Mouse (Mus musculus) central nervous system, embryonic 14 days (tissue): ENCODE data around the gene Rpl37. TPM values are rescaled to one million over a fixed set of nuclear protein-coding genes. Genes with fewer than 3 reads are reported as not detected.

Experiments used
- polyA plus RNA-seq: library from polyadenylated mRNA; depleted of rRNA; stranded (reverse); fragments of >200 nt; gene quantifications from 2 replicates; pipeline ENCODE4 v1.2.3, GENCODE M21; 2012; rRNA removed

Gene Rpl37
- 1,467 and 1,687 TPM in 2 replicates for polyA plus RNA-seq

DNA sequence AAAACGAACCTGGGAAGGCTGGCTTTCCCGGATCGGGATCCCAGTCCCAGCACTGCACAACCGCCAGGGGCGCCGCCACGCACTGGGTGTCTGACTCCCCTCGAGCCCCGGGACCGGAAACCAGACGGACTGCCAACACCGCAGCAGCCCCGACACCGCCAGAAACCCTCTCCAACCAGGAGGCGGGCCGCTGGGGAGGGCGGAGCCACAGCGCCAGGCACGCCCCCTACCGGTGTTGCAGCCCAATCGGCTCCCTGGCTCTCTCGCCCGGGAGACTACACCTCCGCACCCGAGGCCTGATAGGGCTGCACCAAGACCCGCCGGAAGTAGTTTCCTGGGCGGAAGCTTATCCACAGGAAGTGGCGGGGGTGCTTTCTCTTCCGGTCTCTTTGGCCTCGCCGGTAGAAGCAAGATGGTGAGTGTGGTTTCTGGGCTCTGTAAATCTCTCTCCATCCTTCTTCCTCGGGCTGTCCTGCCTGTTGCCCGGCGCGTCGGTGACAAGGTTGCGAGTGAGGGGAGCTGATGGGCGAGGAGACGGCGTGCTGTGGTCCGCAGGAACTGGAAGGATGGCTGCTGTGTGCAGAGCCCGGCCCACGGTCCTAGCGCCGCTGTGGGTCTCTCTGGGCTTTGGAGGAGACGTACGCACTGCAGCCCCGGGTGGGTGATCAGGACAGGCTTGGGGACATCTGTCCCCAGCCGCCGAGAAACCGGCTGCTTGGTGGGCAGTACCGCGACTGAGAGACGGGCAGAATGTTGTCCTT lies at the start of gene Rpl37:
Gene Rpl37, plus strand, starts transcription at position 376 of the 761 bp plus-strand sequence.

DNA sequence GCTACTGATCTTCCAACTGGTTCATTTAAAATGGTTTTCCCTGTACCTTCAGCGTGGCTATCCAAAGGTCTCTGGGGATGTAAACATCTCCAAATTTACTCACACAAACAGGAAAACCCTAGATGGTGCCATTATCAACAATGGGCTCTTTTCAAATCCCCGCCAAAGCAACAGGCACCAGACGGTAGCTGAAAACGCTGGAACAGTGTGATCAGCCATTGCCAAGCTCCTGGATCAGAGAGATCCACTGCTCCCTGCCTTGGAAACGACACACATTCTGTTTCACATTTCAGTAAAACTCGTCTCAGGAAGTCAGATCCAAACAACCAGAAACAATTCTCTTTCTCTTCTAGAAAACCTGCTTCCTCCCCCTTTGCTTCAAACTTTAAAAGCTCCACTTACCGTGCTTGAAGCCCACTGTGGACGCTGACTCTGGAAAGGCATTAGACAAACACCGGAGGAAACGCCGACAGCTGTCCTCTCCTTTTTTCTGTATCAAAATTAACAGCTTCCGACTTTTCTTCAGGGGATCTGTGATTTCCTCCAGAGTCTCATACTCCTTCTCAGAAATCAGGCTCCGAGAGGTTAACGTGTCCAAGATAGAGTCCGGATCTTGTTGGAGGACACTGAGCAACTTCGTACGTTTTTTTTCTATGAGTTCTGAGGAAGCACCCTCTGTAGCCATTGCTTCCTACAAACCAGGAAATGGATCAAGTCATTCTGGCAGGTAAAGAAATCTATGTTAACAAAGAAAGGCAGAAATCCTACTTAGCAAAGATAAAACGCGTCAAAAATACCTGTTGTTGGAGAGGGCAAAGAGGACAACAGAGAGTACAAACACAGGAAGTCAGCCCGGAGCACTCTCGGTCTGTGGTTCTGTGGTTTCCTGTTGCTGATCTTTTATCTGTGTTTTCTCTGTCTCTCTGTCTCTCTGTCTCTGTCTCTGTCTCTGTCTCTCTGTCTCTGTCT lies 8.5 kb upstream of the Rpl37 start, which contains the start of gene Card6:
Gene Card6, minus strand, starts transcription at position 854 of the 969 bp plus-strand sequence.

DNA sequence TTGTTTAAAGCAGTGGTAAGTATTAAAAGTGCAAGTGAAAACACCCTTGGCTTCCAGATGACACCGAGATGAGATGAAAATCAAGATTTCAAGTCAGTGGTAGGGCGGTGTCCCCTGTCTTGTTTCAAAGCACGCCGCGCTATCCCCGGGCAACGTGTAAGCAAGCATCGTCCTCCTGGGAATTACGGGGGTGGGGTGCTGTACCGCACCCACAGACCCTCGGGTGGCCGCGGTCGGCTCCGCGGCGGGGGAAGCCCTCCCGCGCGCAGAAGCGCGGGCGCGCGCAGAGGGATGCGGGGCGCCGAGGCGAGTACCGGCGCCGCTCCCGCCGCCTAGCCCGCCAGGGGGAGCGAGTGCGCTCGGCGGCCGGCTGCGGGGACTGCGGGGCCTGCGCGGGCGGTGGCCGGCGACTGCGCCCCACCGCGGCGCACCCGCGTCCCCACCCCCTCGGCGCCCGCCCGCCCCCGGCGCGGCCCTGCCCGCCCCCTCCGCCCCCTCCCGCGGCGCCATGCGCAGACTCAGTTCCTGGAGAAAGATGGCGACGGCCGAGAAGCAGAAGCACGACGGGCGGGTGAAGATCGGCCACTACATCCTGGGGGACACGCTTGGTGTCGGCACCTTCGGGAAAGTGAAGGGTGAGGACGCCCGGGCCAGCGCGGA lies 27.0 kb downstream of the Rpl37 start, which contains the start of gene Prkaa1:
Gene Prkaa1, plus strand, starts transcription at position 501 of the 660 bp plus-strand sequence.

Other genes starting within 250 kb of the Rpl37 start
- not detected in 2 replicates for gene Mroh2b, start 217.9 kb upstream of the Rpl37 start, polyA plus RNA-seq
- 0.07 and 0.11 TPM in 2 replicates for gene C7, start 52.9 kb upstream of the Rpl37 start, polyA plus RNA-seq
- gene Card6, start 8.1 kb upstream of the Rpl37 start, polyA plus RNA-seq: 0.47 and 0.83 TPM in 2 replicates
- gene Prkaa1, start 27.2 kb downstream of the Rpl37 start, polyA plus RNA-seq: 11.9 and 12.9 TPM in 2 replicates
- gene Ttc33, start 68.9 kb downstream of the Rpl37 start, polyA plus RNA-seq: 27.8 and 30.3 TPM in 2 replicates
- 0.72 and 1.7 TPM in 2 replicates for gene Ptger4, start 127.5 kb downstream of the Rpl37 start, polyA plus RNA-seq